Mouse (Mus musculus): ENCODE results near the gene Efna5. TPM values are rescaled to one million over a fixed set of nuclear protein-coding genes. Genes with fewer than 3 reads are reported as not detected.

Gene Efna5
- polyA plus RNA-seq, 1 experiment from 2014 or later, result 59.7 TPM

- H3K9me3 ChIP-seq (replicated peaks; ENCODE audit: control insufficient read depth, low read length, poor library complexity, severe bottlenecking), result no peaks in the 10 kb centered on the region
- peak overlapping the region; percentile 33; the same call in 1 of the 2 replicates for H3K4me2 ChIP-seq (ENCODE audit: low read length)
- peaks cover 11% of the 10 kb centered on the region; the same call in 1 of the 2 replicates for H3K4me1 ChIP-seq (ENCODE audit: control insufficient read depth, insufficient read depth, low read length)
- no peaks in the 10 kb centered on the region for H3K36me3 ChIP-seq (ENCODE audit: control insufficient read depth, insufficient read depth, low read length)
- 0 out of 2 replicates have a peak overlapping the region, but pooled peaks have one; percentile 56 for H3K27ac ChIP-seq (ENCODE audit: low read length)
- no peak overlapping the region; the same call in 1 of the 2 replicates for H3K9ac ChIP-seq (ENCODE audit: low read depth, low read length)
- ATAC-seq, result no peak
- WGBS, result 37% methylated on average over 3 of the region's 3 CpGs
- H3K27me3 ChIP-seq (ENCODE audit: control insufficient read depth, insufficient read depth, low read depth, low read length), result no peaks in the 10 kb centered on the region
- H3K4me3 ChIP-seq (ENCODE audit: low read depth, low read length), result no peak overlapping the region
These were observed 18.1 kb downstream of the Efna5 start for GRCm38 (mm10) chr17:62863004-62863403.

GRCm38 (mm10) chr17:62862298-62862999, 18.7 kb downstream of the Efna5 start:
- 20% methylated on average over 12 of the region's 12 CpGs for WGBS
- peak; percentile 81 for ATAC-seq
- Histone ChIP-seq H3K4me3 (ENCODE audit: low read depth, low read length) (no peak overlapping the region), H3K27me3 (ENCODE audit: control insufficient read depth, insufficient read depth, low read depth, low read length) (no peaks in the 10 kb centered on the region), H3K4me2 (ENCODE audit: low read length) (peak overlapping the region; percentile 33), H3K4me1 (ENCODE audit: control insufficient read depth, insufficient read depth, low read length) (peaks cover 11% of the 10 kb centered on the region; the same call in 1 of the 2 replicates), H3K9me3 (replicated peaks; ENCODE audit: control insufficient read depth, low read length, poor library complexity, severe bottlenecking) (no peaks in the 10 kb centered on the region), H3K36me3 (ENCODE audit: control insufficient read depth, insufficient read depth, low read length) (no peaks in the 10 kb centered on the region), H3K9ac (ENCODE audit: low read depth, low read length) (peak overlapping the region; percentile 11; the same call in 1 of the 2 replicates), H3K27ac (ENCODE audit: low read length) (peak overlapping the region; percentile 56; the same call in 1 of the 2 replicates)

GRCm38 (mm10) chr17:62857275-62857674, 23.8 kb downstream of the Efna5 start:
- H3K9me3 ChIP-seq (replicated peaks; ENCODE audit: control insufficient read depth, low read length, poor library complexity, severe bottlenecking), result no peaks in the 10 kb centered on the region
- 62% methylated on average over 8 of the region's 8 CpGs for WGBS
- no peaks in the 10 kb centered on the region for H3K36me3 ChIP-seq (ENCODE audit: control insufficient read depth, insufficient read depth, low read length)
- H3K27me3 ChIP-seq (ENCODE audit: control insufficient read depth, insufficient read depth, low read depth, low read length), result no peaks in the 10 kb centered on the region
- no peak overlapping the region for H3K27ac ChIP-seq (ENCODE audit: low read length)
- H3K4me3 ChIP-seq (ENCODE audit: low read depth, low read length), result no peak overlapping the region
- H3K4me1 ChIP-seq (ENCODE audit: control insufficient read depth, insufficient read depth, low read length), result peaks cover 17% of the 10 kb centered on the region
- H3K9ac ChIP-seq (ENCODE audit: low read depth, low read length), result no peak overlapping the region
- H3K4me2 ChIP-seq (ENCODE audit: low read length), result no peak overlapping the region
- no peak for ATAC-seq

GRCm38 (mm10) chr17:62853741-62854140, 27.4 kb downstream of the Efna5 start:
- no peaks in the 10 kb centered on the region for H3K27me3 ChIP-seq (ENCODE audit: control insufficient read depth, insufficient read depth, low read depth, low read length)
- H3K27ac ChIP-seq (ENCODE audit: low read length), result peak overlapping the region; percentile 32; the same call in 1 of the 2 replicates
- no peak for ATAC-seq
- no peaks in the 10 kb centered on the region for H3K36me3 ChIP-seq (ENCODE audit: control insufficient read depth, insufficient read depth, low read length)
- no peaks in the 10 kb centered on the region for H3K9me3 ChIP-seq (replicated peaks; ENCODE audit: control insufficient read depth, low read length, poor library complexity, severe bottlenecking)
- peaks cover 19% of the 10 kb centered on the region for H3K4me1 ChIP-seq (ENCODE audit: control insufficient read depth, insufficient read depth, low read length)
- peak overlapping the region; percentile 36 for H3K4me2 ChIP-seq (ENCODE audit: low read length)
- no peak overlapping the region for H3K9ac ChIP-seq (ENCODE audit: low read depth, low read length)
- 7% methylated on average over 6 of the region's 6 CpGs for WGBS
- no peak overlapping the region for H3K4me3 ChIP-seq (ENCODE audit: low read depth, low read length)

GRCm38 (mm10) chr17:62852822-62853608, 28.1 kb downstream of the Efna5 start:
- H3K4me3 ChIP-seq (ENCODE audit: low read depth, low read length), result no peak overlapping the region
- H3K27me3 ChIP-seq (ENCODE audit: control insufficient read depth, insufficient read depth, low read depth, low read length), result no peaks in the 10 kb centered on the region
- H3K4me1 ChIP-seq (ENCODE audit: control insufficient read depth, insufficient read depth, low read length), result peaks cover 19% of the 10 kb centered on the region
- H3K27ac ChIP-seq (ENCODE audit: low read length), result peak overlapping the region; percentile 60; the same call in 1 of the 2 replicates
- H3K9ac ChIP-seq (ENCODE audit: low read depth, low read length), result no peak overlapping the region
- peak overlapping the region; percentile 36 for H3K4me2 ChIP-seq (ENCODE audit: low read length)
- WGBS, result 1% methylated on average over 3 of the region's 3 CpGs
- no peaks in the 10 kb centered on the region for H3K36me3 ChIP-seq (ENCODE audit: control insufficient read depth, insufficient read depth, low read length)
- peak; percentile 47; the same call in 1 of the 2 replicates for ATAC-seq
- H3K9me3 ChIP-seq (replicated peaks; ENCODE audit: control insufficient read depth, low read length, poor library complexity, severe bottlenecking), result no peaks in the 10 kb centered on the region

- H3K4me1 ChIP-seq (ENCODE audit: control insufficient read depth, insufficient read depth, low read length), result peaks cover 19% of the 10 kb centered on the region
- H3K4me3 ChIP-seq (ENCODE audit: low read depth, low read length), result no peak overlapping the region
- H3K36me3 ChIP-seq (ENCODE audit: control insufficient read depth, insufficient read depth, low read length), result no peaks in the 10 kb centered on the region
- no peaks in the 10 kb centered on the region for H3K27me3 ChIP-seq (ENCODE audit: control insufficient read depth, insufficient read depth, low read depth, low read length)
- no peak overlapping the region for H3K9ac ChIP-seq (ENCODE audit: low read depth, low read length)
- no peak overlapping the region for H3K27ac ChIP-seq (ENCODE audit: low read length)
- peak; percentile 49; the same call in 1 of the 2 replicates for ATAC-seq
- WGBS, result 39% methylated on average over 7 of the region's 7 CpGs
- no peak overlapping the region for H3K4me2 ChIP-seq (ENCODE audit: low read length)
- H3K9me3 ChIP-seq (replicated peaks; ENCODE audit: control insufficient read depth, low read length, poor library complexity, severe bottlenecking), result no peaks in the 10 kb centered on the region
These were observed 29.8 kb downstream of the Efna5 start for GRCm38 (mm10) chr17:62851268-62851667.

- Histone ChIP-seq H3K27ac (ENCODE audit: low read length) (no peak overlapping the region), H3K9me3 (replicated peaks; ENCODE audit: control insufficient read depth, low read length, poor library complexity, severe bottlenecking) (no peaks in the 10 kb centered on the region), H3K36me3 (ENCODE audit: control insufficient read depth, insufficient read depth, low read length) (no peaks in the 10 kb centered on the region), H3K27me3 (ENCODE audit: control insufficient read depth, insufficient read depth, low read depth, low read length) (no peaks in the 10 kb centered on the region), H3K4me1 (ENCODE audit: control insufficient read depth, insufficient read depth, low read length) (peaks cover 20% of the 10 kb centered on the region), H3K9ac (ENCODE audit: low read depth, low read length) (no peak overlapping the region), H3K4me2 (ENCODE audit: low read length) (no peak overlapping the region; the same call in 1 of the 2 replicates), H3K4me3 (ENCODE audit: low read depth, low read length) (no peak overlapping the region)
- peak; percentile 55 for ATAC-seq
- 29% methylated on average over 3 of the region's 3 CpGs for WGBS
These were observed 30.5 kb downstream of the Efna5 start for GRCm38 (mm10) chr17:62850603-62851002.

GRCm38 (mm10) chr17:62849676-62850075, 31.4 kb downstream of the Efna5 start:
- H3K4me2 ChIP-seq (ENCODE audit: low read length), result peak overlapping the region; percentile 37
- H3K9ac ChIP-seq (ENCODE audit: low read depth, low read length), result peak overlapping the region; percentile 34; the same call in 1 of the 2 replicates
- no peaks in the 10 kb centered on the region for H3K36me3 ChIP-seq (ENCODE audit: control insufficient read depth, insufficient read depth, low read length)
- peaks cover 23% of the 10 kb centered on the region for H3K4me1 ChIP-seq (ENCODE audit: control insufficient read depth, insufficient read depth, low read length)
- H3K27me3 ChIP-seq (ENCODE audit: control insufficient read depth, insufficient read depth, low read depth, low read length), result no peaks in the 10 kb centered on the region
- 69% methylated on average over 6 of the region's 6 CpGs for WGBS
- no peak overlapping the region for H3K4me3 ChIP-seq (ENCODE audit: low read depth, low read length)
- H3K9me3 ChIP-seq (replicated peaks; ENCODE audit: control insufficient read depth, low read length, poor library complexity, severe bottlenecking), result no peaks in the 10 kb centered on the region
- H3K27ac ChIP-seq (ENCODE audit: low read length), result no peak overlapping the region
- no peak for ATAC-seq

- Histone ChIP-seq H3K4me2 (ENCODE audit: low read length) (no peak overlapping the region), H3K4me1 (ENCODE audit: control insufficient read depth, insufficient read depth, low read length) (peaks cover 10% of the 10 kb centered on the region), H3K9me3 (replicated peaks; ENCODE audit: control insufficient read depth, low read length, poor library complexity, severe bottlenecking) (no peaks in the 10 kb centered on the region), H3K36me3 (ENCODE audit: control insufficient read depth, insufficient read depth, low read length) (no peaks in the 10 kb centered on the region), H3K27me3 (ENCODE audit: control insufficient read depth, insufficient read depth, low read depth, low read length) (no peaks in the 10 kb centered on the region), H3K27ac (ENCODE audit: low read length) (no peak overlapping the region), H3K4me3 (ENCODE audit: low read depth, low read length) (no peak overlapping the region), H3K9ac (ENCODE audit: low read depth, low read length) (no peak overlapping the region)
- ATAC-seq, result no peak
- WGBS, result 24% methylated on average over 5 of the region's 5 CpGs
These were observed 35.5 kb downstream of the Efna5 start for GRCm38 (mm10) chr17:62845656-62846055.
